Mouse (Mus musculus): ENCODE results near the gene Dennd2a. TPM values are rescaled to one million over a fixed set of nuclear protein-coding genes. Genes with fewer than 3 reads are reported as not detected.

The Dennd2a gene
- total RNA-seq, 4 experiments from 2014 or later: 7.3 to 14.8 (median 10.4) TPM

DNA sequence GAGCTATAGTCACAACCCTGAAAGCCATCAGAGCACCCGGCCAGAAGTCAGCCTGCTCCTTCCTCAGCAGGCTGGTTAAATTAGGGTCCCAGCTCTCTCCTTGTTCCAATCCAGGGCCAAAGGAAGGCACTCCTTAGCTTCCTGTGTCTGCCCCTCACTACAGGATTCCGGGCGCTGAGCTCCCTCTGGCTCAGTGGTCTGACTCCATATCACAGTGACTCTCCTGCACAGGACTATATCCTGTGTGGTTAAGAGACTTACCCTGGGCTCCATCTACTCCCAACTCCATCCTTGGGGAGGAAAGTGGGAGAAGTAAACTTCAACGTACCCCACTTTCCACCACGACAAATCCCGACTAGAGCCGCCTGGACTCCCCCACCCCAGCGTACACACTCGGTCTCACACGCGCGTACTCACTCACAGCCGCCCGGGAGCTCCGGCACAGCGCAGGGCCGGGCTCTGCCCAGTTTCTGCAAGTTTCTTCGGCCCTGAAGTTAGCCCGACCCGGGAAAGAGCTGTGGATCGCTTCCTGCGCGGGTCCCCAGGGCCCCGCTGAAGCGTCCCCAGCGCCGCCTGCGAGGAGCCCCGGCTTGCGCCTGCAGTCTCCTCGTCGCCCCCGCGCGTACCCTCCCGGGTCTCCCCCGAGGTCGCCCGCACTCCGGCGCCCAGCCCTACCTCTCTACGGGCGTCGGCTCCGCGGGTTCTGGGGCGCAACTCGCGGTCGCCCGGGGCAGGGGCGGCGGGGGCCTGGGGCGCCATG lies 587 bp downstream of the Dennd2a start:
- no peak for DNase-seq

DNA sequence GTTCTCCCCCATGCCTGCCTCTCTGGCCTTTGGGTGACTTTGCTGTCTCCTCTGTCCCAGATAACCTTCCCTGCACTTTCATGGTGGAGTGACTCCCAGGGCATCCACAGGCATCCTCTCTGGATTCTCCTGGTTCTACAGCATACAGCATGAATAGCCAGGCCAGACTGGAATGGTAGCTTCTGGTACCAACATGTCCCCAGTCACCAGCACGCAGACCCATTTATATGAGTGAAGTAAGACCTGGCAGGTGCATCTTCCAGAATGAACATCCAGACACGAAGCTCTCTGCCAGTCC lies 2.1 kb downstream of the Dennd2a start:
- DNase-seq: no peak

DNA sequence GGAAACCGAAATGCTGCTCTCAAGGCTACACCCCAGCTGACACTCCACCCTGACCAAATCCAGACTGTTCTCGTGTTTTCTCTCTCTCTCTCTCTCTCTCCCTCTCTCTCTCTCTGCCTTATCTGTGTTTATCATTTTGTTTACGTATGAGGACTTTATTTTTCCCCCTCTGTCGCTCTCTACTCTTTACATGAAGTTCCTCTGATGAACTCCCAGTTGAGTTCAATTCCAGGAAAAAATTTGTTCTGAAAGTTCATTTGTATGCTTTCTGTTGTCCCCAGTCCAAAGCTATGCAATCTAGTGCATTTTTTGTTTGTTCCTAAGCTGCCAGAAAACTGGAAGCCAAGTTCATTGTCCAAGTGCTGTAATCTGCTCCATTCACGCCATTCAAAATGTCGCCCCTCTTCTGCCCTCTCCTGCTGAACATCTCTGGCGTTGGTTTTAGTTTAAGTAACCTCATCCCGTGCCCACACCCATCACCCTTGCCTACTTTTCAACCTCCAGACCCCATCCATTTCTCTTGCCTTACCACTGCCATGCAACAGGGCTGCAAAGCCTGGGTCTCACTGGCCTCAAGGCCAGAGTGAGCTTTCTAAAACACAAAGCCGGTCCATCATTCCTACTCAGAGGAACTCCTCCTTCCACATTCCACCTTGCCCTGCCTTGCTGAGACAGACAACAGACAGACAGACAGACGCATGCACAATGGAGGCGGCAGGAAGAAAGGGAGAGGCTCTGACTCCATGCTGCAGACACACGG lies 2.6 kb downstream of the Dennd2a start:
- DNase-seq: no peak

DNA sequence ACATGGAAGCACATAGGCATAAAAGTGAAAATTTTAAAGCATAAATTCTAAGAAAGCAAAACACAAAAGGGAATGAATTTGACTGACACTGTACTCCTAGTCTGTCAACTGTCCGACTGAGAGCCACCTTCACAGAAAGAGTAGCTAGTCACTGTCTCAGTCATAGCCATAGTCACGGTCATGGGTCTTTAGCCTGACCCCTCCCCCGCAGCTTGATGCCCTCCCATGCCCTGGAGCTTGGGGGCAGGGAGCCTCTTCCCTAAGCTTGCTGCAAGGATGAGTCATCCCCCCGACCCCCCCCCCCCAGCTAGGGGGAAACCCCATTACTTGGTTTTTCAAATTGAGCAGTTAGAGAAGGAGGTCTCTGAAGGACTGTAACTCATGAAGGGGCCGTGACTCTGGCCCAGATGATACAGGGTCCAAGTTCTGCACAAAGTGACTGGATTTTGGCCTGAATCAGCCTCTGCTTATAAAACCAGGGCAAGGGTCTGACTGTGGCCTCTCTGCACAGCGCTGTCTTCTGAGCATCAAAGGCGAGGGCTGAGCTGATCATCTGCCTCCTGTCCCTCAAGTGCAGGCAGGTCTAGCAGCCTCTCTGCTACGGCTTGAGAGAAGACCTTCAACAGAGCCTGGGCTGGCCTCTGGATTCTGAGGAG lies 5.6 kb downstream of the Dennd2a start:
- no peak for DNase-seq

DNA sequence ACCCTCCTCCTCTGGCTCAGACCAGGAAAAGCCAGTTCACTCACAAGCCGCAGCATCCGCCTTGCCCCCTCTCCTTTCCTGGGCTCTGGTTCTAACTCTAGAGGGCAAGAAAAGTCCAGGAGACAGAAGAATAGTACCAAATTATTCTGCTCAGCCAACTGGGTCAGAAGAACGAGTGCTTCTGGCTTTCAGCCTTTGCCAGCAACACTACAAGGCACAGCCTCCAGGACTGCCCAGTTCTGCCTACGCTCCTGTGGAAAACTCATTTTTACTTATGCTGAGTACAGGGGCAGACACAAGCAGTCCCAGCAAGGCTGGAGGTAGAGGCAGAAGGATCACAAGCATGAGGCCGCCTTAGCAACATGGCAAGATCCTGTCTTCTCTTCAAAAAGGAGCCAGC lies 9.6 kb downstream of the Dennd2a start:
- no peak for DNase-seq

DNA sequence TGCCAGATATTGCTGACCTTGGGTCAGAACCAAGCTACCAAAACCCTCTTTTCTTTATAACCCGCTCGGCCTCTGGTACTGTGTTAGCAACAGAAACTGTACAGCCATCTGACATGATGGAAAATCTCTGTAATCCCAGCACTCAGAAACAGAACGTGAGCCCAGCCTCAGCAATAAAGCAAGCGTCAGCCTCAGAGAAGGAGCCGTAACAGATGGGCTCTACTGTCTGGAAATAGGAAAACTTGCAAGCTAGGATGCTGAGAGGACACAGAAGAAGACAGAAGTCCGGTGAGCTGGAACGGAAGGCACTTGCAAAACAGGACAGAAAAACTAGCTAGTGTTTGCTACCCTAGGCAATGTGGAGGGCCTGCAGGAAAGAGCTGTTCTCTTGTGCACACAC lies 12.2 kb downstream of the Dennd2a start:
- DNase-seq: no peak

DNA sequence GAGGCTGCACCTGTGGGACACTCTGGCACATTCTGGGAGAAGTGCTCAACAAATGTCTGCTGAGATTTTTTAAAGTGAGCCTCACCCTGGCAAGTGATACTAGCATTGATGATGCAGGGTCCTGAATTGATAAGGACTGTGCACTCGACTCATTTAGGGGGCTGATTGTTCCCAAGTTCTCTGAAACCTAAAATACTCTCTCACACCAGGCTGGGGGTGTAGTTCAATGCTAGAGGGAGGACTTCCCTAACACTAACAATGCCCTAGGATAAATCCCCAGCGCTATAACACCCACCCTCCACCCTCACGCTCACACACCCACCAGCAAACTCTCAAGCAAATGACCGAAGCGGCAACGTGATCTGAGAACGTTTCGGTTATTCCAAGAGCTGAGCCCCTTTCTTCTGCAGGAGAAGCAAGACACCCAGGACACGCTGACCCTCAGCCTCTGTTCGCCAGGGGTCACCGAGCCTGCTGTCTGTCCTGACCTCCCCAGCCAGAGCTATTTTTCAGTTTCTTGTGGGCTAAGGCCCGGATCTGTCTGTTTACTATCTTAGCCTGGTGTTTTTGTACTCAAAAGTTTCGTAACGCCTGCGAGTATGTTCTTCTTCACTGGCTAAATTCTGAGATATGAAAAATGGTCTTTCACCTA lies 13.8 kb downstream of the Dennd2a start:
- DNase-seq: no peak

DNA sequence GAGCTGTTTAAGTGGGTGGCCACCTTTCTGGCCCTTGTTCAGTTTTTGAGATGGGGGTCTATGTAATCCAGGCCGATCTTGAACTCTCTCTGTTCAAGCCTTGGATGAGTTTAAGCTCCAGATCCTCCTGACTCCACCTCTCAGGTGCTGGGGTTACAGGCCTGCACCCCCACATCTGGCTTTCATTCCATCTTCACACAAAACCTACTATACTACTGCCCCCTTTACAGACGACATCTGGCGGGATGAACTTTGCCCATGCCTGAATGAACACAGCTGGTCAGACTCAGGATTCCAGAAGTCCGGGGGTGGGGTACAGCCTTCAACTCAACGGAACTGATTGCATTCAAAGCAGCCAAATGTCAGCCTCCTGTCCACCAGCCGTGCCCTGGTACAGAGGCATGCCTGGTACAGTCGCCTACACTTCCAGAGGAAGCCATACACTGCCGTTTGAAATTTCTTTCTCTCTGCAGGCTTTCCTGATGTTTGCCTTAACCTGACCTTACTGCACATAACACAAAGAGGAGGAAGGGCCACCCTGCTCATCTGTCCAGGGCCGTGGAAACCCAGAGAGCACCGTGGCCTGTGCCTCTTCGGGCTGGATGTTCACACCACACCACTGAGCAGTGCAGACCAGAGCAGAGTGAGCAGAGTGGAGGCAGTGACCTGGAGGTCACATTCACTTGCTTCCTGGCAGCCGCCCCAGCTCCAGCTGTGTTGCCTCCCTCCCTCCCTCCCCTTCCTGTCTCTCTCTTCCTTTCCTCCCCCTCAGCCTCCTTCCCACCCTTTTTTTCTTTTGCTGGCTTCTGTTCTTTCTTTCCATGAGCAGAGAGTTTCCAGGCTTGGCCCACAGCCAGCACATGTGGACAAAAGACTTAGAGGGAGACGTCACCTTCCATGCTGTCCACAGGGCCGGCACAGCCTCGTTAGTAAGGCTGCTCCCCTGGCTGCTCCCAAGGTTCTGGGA lies 14.8 kb downstream of the Dennd2a start:
- peak; percentile 56 for DNase-seq

DNA sequence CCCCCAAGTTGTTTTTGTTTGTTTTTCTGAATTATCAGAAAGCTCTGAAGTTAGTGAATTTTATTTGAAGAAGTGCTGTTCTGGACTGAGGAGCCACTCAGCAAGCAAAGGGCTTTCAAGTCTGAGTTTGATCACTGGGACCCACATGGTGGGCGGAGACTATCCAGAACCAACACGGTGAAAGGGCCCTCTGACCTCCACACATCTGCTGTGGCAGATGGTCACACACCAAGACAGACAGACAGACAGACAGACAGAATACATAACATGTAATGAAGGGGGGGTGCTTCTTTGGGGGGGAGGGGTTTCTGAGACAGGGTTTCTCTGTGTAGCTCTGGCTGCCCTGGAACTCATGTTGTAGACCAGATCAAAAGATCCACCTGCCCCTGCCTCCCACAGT lies 17.1 kb downstream of the Dennd2a start:
- no peak for DNase-seq

DNA sequence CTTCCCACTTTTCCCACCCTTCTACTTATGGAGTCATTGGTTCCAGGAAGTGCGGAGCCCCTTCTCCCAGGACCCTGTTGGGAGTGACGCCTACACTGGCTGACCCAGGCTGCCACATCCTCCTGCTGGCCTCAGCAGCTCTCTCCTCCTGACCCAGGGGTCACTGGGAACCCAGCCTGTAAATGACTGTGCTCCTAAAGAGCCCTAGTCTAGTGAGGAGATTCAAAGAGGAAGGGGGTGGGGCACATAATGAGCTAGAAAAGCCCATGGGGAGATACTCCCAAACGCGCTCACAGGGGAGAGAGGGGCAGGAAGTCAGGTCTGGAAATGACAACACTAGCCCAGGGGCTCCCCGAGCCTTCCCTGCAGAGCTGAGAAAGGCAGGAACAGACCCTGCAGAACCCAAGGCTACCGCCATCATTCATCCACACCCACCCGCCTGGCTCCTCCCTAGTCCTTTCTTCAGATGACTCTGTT lies 17.9 kb downstream of the Dennd2a start:
- no peak for DNase-seq

DNA sequence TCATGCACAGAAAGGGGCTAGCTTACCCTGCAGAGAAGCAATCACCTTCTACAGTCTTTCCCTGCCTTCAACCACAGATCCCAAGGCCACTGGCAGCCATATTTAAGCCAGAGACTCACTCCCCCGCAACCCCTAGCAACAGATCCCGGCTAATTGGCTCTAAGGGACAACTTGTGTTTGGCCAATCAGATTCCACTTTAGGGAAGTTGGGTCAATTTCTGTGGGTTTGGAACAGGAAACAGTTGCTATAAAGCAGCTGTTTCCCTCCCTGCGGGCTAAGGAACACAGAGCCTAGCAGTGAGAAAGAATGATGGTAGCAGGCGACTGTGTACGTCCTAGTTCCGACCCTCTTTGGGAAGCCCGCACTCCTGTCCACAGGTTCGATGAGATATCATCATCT lies 19.4 kb downstream of the Dennd2a start:
- DNase-seq: no peak

DNA sequence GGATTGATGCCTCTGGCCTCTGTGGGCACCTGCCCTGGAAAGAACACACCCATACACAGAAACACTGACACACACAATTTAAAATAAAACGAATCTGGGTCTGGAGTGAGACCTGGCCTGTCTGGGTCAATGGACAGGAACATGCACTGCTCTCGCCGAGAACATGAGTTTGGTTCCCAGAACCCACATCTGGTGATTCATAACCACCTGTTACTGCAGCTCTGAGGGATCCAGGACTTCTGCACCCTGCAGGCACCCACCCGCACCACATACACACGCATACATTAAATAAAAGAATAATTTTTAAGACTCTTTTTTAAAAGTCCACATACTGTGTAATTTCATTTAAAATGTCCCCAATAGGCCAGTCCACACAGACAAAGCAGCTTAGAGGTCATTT lies 20.4 kb downstream of the Dennd2a start:
- no peak for DNase-seq

DNA sequence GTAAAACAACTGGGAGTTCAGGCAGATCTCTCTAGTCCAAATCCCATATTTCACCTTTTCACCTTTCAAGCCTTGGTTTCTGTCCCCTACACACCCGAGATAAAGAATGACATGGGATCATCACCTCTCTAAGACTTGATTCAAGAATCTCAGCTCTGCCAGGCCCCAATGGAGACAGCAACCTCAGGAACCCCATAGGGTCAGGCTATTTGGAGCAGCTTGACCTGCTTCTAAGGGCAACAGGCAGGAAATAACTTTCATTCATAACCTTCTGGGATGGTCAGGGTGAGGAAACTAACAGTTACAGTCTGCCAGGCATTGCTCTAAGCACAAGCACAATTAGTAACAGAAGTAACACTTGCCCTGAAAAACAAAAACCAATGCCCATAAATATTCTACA lies 21.0 kb downstream of the Dennd2a start:
- DNase-seq: no peak

DNA sequence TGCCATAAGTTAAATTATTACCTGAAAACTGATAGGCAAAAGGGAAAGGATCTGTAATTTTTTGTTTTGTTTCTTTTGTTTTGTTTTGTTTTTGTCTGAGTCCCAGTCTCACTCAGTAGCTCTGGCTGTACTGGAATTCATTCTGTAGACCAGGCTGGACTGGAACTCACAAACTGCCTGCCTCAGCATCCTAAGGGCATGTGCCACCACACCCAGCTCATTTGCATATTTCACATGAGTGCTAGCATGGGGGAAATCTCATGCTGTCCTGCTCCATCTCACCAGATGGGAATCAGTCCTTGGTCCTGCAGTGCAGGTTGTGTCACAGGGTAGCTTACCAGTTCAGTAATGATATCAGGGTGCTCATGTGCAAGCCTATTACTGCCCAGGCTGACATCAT lies 22.7 kb downstream of the Dennd2a start:
- DNase-seq: no peak

DNA sequence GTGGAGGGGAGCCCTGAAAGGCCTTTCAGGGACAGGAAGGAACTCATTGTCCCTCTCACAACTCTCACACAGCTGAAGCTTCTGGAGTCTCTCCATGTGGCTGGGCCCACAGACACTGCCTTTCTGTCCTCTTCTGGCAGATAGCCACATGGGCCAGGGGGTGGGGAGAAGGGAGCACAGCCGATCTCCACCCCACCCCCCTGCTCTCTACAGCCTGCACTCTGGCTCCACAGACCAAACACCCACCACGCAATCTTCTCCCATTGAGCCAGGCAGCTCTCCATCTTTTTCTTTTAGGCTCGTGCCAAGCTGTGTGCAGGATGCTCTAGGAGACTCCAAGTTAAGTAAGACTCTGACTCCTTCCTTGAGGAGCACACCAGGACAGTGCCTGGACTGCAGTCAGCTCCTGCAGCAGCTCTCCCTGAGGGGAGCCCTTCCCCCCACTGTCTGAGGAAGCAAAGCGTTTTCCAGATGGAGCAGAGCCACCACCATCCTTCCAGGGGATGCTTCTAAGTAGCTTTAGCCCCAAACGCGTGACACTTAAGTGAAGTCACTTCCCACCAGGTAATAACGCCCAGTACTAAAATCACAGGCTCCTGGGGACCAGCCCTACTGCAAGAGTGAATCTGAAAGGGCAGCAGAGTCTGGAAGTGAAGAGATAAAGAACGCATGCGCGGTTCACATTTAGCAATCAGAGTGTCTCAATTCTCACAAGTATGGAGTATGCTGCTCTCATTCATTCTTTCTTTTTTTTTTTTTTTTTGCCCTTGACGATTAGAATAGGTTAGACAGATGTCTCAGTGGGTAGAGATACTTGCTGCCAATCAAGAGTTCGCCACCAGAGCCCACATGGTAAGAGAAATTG lies 28.8 kb downstream of the Dennd2a start:
- DNase-seq: no peak

DNA sequence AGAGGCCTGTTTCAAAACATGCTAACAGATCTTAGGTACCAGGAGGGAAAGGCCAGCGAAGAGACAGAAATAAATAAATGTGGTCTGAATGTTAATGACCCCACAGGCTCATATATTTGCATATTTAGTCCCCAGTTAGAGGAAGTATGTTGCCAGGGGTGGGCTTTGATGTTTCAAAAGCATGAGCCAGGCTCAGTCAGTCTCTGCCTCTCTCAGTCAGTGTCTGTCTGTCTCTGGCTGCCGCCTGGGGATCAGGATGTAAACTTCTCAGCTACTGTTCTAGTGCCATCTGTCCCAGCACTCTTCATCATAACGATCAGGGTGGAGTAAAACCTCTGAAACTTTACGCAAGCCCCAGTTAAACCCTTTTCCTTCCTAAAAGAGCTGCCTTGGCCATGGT lies 29.9 kb downstream of the Dennd2a start:
- DNase-seq: no peak

DNA sequence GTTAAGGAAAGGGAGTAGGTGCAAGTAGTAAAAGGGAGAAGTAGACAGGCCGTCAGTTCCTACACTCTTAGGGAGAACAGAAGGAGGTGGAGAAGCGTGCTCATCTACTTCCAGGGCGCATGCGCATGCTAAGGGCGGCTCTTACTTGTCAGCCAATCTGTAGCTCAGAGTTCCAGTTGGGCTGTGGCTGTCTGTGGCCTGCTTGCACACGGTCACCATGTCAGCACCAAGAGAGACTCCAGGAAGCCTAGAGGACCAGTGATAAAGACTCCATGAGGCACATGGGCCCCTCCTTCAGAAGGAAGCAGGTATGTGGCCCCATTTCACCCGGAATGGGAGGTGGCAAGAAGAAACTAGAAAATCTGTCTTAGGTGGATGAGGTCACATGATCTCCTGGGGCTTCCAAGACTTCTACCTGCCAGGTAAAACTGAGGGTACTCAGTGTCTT lies 30.3 kb downstream of the Dennd2a start:
- DNase-seq: no peak

DNA sequence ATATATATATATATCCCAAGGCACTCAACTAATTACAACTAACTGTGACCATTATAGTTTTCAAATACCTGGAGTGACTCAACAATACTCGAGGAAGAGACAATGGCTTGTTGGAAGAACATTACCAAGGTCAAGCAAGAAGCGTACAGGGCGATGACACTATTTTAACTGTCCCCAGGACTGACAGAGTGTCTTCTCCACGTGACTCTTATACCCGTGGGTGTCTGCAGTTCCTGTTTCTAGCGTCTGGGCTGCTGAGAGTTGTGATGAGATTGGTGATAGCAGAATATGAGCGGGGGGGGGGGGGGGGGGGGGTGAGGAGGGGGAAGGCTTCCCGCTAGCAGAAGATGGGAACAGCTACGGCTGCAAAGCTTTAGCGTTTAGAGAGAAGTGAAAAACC lies 30.9 kb downstream of the Dennd2a start:
- no peak for DNase-seq

DNA sequence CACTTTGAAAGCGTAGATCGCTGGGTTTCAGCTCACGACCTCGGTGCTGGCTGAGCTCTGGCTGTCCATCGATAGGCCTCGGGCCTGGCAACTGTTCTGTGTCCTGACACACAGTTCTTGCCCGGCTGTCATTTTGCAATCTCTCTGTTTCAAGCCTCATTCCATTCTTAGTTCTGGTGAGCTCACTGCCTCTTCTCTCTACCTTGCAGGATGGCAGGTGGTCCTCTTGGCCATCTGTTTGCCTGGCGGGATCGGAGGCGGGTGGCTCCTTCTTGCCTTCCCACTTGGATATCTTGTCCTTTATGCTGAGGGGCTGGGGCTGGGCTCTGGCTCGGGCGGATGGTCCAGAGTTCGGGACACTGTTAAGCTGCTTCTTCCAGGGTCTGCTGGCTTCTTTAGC lies 34.5 kb downstream of the Dennd2a start:
- no peak for DNase-seq

DNA sequence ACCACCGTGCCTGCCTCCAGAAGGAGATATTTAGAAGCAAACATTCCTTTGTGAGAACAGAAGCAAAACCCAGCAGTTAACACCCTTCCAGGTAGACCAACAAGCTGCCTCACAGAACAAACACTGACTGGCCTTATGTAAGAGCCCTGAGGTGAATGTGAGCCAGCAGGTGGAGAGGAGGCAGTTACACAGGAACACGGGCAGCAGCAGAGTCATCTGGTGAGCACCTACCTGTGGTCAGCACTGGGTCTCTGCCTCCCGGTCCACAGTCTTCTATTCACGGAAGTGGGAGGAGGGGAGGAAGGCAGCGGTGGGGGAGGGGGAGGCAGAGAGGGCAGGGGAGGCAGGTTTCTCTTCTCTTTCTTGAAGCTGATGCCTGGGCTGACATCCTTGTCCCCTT lies 35.2 kb downstream of the Dennd2a start:
- no peak for DNase-seq

DNA sequence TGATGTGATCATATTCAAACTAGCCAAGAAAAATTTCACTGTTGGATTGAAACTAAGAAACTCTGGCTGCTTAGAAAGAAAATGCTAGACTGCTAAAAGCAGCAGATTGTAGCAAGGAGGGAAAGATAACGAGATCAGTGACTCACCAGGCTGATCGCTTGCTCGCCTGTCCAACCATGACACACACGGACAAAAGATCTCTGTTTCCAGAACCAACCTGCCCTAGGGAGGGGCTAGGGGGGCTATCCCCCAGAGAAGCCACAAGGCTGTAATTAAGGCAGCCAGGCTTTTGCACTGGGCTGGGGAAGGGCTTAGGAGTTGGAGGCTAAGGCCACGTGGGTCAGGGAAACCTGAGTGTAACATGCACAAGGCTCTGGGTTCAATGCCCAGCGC lies 41.9 kb downstream of the Dennd2a start:
- DNase-seq: peak; percentile 42

Data from adrenal gland, adult 8-10 months (tissue).